Mouse (Mus musculus): ENCODE results near the gene Sprr2a3.
"Not testable (repeated sequence)": the region's sequence is repeated elsewhere in the genome, so short reads cannot be mapped to it uniquely, and the experiment has no call there.

GRCm38 (mm10) chr3:92263462-92263861, 21.8 kb upstream of the Sprr2a3 start:
- not testable (repeated sequence) for TF ChIP-seq GATA1 (IDR thresholded peaks at IDR 0.05; ENCODE audit: borderline replicate concordance, low read length); FLI1 (IDR thresholded peaks at IDR 0.05; ENCODE audit: low read length)

Measured in megakaryocyte, embryonic 14.5 days (primary cell).